Mouse (Mus musculus) kidney, adult 9 months (tissue): ENCODE measurements around the gene Zkscan7.
A peak's percentile ranks its signal among the peaks of the same experiment; 100 is the strongest.
"Not testable (repeated sequence)": the region's sequence is repeated elsewhere in the genome, so short reads cannot be mapped to it uniquely, and the experiment has no call there.

Experiments used
- DNase-seq: peaks from one replicate; pipeline ENCODE4 v3.0.0; 2022

The Zkscan7 gene

DNA sequence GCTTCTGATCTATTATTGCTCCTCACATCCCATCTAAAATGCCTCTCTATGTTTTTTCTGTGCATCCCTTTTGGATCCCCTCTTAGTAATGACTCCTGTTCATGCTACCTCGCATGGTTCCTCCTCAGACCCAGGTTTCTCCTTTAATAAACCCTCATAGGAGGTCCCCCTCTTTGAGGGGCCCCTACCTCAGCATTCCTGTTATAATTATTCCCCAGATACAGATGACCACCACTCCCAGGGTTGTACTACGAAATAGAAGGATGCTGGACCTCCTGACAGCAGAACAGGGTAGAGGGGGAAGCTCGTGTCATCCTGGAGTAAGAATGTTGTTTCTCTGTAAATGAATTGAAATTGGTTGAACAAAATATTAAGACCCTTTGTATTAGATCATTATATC lies at the start of gene Zkscan7:
Zkscan7 (plus strand) TSS at position 301 of the 400 bp plus-strand sequence.
- DNase-seq: no peak

DNA sequence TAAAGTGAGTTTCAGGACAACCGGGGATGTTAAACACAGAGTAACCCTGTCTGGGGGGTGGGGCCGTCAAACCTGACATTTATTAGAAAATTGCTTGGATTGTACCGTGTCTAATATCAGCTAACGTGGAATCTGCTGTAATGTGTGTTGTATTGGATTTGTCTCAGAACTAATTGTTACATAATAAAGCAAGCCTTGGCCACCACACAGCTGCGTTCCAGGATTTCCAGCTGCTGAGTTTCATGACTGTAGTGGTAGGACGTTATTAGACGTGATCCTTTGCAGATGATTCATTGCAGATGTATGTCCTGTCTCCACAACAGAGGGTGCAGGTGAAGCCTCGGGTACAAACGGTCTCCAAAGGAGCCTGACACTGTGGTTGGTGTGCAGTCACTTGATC lies 49.4 kb upstream of the Zkscan7 start:
- no peak for DNase-seq

DNA sequence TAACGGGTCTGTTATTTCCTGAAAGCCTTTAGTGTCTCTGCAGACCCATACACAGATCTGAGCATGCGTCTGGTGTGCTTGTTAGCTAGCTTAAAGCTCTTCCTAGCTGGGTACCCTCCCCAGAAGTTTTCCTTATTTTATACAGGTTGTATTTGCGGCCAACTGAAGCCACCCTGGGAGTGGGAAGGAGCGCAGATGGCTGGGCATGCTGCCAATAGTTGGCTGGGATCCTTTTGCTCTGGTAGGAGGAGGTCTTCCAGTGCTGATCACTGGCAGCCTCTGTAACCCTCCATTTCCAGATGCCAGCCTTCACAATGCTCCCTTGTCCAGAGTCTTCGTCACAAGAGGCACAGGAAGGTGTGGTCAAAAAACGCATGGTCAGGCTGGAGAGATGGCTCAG lies 48.7 kb upstream of the Zkscan7 start:
- DNase-seq: peak; percentile 34

DNA sequence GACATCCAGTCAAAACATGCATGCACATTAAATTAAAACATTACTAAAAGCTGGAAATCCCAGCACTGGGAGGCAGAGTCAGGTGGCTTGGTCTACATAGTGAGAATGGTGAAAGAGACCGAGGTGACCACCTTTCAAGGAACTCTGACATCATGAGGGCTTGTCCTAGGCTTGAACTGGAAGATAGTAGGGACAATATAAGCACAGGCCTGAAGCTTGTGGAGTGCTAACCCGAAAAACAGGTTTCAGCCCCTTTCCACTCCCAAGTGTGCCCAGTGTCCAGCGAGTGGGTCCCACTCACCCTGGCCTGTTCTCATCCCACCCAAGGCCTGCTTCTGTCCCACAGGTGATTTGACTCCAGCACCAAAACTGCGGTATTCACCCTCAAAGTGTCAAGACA lies 48.3 kb upstream of the Zkscan7 start:
- no peak for DNase-seq

DNA sequence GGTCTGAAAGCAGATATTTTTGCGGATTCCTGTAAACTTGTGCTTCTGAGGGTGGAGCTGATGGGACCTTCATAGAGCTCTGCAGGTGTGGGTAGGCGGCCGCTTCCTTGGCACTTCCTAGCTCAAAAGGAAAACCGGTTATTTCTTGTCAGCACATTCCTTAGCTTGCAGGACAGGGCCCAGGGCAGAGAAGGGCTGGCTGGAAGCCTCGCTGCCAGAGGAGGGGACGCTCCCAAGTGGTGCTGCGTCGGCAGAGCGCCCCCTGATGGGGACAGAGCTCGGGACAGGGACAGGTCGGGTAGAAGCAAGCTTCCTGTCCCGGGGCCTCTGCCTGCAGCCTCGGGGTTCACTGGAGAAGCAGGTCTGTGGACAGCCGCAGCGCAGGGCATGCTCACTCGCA lies 47.8 kb upstream of the Zkscan7 start:
- peak; percentile 84 for DNase-seq

DNA sequence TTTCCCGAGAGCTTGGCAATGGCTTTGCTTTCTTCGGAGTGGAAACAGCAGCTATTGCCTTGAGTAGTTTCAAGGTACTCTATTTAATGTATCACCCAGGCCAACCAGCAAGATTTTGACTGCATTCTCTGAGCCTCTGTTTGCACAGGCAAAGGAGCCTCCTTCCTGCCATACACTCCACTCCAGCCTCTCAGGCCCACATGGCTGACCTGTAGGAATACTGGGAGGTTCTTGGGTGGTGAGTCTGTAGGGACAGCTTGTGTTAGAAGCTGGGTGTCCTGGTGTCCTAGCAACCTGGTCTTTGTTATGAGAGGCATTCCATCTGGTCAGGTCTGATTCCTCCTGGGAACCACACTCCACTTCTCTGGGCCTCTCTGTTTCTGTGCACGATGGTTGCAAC lies 41.7 kb upstream of the Zkscan7 start, which contains the start of gene Gm35549:
Gm35549 (minus strand) TSS at position 276 of the 400 bp plus-strand sequence.
- no peak for DNase-seq

DNA sequence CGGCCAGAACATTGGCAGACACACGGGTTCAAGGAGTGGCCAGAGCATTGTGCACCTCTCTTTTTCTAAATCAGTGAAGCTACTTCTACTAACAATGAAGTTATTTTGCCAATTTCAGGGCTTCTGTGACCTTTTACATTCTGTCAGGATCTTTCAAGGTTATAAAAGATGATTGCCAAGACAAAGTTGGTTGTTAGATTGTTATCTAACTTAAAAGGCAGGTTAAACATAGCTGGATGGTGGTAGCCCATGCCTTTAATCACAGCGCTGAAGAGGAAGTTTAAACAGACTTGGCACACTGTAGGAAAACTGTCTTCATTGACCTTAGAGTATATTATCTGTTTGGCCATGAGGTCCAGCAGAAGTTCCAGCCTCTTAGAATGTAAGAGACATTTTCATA lies 39.9 kb upstream of the Zkscan7 start:
- DNase-seq: no peak

DNA sequence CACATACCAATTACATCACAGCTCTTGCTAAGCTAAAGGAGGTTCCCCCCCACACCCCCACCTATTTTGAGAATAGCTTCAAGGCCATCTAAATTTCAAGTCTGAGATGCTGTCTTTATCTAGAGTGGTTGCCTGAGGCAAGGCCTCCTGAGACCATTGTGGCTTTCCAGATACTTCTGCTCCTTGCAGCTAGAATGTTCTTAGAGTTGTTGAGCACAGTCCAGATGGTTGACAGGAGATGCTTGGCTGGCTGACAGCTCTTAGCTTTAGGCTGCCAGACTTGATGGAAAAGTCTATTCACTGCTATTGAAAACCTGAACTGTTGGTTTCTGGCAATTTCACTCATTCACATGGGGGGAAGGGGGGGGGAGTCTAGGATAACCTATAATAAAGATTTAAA lies 39.3 kb upstream of the Zkscan7 start:
- no peak for DNase-seq

DNA sequence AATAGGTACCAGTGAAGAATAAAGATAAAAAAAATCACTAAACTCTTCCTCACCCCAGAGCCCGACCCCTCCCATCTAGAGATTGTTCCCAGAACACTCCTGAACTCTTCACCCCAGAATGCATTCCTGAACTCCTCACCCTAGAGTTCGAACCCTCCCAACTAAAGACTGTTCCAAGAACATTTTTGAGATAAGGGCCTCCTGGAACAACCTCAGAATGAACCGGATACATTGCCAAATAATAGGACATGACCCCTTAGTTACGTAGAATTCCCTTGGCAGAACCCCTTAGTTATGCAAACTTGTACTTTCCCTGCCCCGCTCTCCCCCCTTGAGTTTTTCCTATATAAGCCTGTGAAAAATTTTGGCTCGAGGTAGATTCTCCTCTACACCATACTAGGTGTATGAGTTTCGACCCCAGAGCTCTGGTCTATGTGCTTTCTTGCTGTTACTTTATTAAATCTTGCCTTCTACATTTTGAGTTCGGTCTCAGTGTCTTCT lies 37.6 kb upstream of the Zkscan7 start:
- DNase-seq: not testable (repeated sequence)

DNA sequence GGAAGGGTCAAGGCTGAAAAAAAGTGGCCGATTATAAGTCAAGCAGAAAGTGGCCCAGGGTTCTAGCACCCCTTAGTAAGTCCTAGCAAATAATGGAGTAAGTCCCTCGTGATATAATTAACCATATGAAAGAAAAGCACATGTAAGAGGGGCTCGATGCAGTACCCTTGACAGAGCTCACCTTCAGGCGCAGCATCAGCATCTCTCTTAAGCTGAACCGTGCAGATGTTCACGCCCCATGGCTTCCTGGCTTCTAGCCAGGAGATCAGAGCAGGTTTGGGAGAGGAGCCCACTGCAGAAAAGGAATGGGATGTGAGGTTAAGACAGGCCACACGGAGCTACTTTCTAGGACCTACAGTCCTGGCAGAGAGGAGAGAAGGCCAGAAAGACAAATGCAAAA lies 31.0 kb upstream of the Zkscan7 start:
- DNase-seq: no peak

DNA sequence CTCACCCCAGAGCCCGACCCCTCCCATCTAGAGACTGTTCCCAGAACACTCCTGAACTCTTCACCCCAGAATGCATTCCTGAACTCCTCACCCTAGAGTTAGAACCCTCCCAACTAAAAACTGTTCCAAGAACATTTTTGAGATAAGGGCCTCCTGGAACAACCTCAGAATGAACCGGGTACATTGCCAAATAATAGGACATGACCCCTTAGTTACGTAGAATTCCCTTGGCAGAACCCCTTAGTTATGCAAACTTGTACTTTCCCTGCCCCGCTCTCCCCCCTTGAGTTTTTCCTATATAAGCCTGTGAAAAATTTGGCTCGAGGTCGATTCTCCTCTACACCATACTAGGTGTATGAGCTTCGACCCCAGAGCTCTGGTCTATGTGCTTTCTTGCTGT lies 30.3 kb upstream of the Zkscan7 start:
- DNase-seq: not testable (repeated sequence)

DNA sequence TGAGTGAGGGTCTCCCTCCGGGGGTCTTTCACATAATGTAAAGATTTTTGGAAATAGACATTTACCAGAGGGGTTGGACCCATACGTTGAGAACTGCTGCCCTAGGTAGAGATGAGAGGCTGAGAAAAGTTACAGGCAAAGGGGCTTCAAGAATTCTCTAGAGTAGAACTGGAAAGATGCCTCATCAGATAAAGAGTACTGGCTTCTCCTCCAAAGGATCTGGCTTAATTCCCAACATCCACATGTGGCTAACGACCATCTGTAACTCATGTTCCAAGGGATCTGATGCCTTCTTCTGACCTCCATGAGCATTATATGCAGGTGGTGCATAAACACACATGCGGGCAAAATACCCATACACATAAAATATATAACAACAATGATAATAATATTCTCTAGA lies 29.9 kb upstream of the Zkscan7 start:
- DNase-seq: no peak

DNA sequence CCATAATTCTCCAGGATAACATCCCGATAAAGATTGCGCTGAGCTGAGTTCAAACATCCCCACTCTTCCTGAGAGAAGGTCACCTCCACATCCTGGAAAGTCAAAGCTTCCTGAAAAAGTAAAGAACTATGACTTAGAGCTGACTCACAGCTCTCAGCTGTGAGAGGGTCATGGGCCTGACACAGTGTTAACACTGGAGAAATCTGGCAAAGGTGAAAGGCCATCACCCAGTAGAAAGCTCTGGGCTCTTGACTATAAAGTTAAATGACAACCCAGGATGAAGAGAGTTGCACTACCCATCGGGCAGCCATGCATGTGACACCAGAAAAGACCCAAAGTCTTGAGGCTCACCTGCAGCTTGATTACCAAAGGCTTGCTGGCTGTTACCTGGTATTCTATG lies 28.8 kb upstream of the Zkscan7 start:
- DNase-seq: no peak

DNA sequence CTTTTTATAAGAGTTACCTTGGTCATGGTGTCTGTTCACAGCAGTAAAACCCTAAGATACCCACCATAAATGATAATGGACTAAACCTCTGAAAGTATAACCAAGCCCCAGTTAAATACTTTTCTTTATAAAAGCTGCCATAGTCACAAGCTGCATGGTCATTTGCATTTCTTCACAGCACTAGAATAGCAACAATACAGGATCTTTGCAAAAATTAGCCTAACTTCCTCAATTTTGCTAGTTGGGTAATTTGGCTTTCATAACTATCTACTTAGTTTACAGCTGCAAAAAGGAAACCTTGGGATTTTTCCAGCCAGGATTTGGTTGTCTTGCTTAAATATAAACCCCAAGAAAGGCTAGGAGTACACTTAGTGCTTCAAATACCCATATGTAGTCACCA lies 24.7 kb upstream of the Zkscan7 start:
- DNase-seq: no peak

DNA sequence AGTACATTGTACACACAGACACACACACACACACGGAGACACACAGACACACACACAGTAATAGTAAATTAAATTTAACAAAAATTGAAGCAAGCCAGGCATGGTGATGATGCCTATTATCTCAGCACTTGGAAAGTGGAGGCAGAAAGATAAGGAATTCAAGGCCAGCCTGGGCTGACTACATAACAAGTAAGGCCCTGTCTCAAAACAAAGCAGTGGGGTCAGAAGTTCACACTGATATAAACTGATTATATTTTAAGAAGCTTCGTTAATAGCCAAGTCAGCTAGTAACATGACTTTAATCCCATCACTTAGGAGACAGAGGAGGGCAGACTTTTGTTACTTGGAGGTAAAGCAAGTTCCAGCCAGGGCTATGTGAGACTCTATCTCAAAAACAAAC lies 21.8 kb upstream of the Zkscan7 start:
- no peak for DNase-seq

DNA sequence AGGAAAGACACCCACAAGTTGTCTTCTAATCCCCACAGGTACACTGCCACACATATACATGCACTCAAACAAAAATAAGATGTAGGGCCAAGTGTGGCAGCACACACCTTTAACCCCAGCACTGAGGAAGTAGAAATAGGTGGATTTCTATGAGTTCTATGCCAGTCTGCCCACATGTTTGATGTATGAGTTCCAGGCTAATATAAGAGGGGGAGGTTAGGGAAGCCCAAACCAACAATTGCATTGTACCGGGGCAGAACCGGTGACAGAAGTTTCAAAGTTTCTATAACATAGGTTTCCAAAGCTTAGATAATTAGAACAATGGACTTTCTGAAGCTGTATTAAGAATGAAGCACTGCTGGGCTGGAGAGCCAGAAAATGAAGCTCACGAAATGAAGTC lies 20.6 kb upstream of the Zkscan7 start:
- DNase-seq: no peak

DNA sequence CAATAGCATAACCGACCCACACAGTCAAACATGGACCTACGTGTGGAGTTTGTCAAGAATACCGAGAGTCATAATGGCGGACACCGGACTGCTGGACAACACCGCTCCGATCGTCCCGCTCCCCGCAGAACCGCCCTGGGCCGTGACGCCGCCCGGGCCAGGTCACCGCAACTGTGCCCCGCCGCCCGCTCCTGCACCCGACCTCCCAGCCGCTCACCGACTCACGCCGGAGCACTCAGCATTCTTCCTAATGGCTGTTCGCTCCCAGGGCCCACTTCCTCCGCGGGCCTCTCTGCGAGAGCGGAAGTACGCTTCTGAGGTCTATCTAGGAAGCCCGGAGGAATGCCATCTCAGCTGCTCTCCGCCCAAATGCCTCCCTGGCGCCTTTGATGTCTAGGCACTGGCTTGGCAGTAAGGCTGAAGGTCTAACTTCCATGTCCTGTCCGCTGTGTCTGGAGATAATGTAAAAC lies 19.8 kb upstream of the Zkscan7 start, which contains the start of gene Zfp445:
Zfp445 (minus strand) TSS at position 310 of the 470 bp plus-strand sequence.
- peak; percentile 89 for DNase-seq

DNA sequence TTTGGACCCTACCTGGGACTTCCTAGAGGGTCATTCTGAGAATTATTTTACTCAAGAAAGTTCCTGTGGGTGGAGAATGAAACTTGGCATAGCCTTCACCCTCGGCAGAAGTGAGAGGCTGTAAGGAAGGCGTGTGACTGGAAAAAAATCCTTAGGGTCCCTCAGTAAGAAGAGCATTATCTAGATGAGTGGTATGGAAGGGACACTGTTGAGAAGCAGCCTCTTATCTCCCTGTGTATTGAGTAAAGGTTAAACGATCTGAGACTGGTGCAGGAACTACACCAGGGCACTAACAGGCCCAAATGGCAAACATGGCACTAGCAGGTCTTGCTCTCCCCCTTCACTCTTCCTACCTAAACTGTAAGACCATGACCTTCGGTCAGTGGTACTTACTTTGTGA lies 19.3 kb upstream of the Zkscan7 start:
- no peak for DNase-seq

DNA sequence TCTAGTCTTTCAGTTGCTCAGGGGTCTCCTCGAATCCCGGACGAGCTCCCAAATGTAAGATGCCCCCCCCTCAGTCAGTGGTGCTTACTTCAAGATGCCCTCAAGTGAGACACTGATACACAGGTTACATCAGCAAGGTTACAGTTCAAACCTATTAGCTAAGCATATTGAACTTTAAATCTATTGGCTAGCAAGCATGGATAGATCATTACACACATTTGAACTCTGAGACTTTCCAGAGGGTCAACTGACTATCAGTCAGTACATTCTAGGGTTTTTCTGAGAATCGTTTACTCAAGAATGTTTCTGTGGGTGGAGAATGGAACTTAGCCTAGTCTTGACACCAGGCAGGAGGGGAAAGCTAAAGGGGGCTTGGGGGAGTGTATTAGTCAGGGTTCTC lies 12.9 kb upstream of the Zkscan7 start:
- DNase-seq: peak; percentile 56

DNA sequence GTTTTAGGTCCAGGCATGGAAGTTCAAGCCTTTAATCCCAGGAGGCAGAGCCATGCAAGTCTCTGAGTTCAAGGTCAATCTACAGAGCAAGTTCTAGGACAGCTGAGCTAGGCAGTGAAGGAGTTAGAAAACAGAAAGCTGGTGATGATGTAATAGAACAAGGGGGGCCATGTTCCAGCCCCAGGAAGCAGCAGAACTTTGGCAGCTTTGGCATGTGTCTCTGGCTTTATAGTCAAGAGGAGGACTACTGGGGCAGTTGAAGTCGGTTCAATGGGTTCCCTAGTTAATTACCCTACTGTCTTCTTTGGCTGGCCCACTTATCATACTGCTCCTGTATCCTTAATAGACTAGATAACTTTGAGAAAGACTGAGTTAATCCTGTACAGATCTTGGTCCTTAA lies 10.8 kb upstream of the Zkscan7 start:
- peak; percentile 52 for DNase-seq

DNA sequence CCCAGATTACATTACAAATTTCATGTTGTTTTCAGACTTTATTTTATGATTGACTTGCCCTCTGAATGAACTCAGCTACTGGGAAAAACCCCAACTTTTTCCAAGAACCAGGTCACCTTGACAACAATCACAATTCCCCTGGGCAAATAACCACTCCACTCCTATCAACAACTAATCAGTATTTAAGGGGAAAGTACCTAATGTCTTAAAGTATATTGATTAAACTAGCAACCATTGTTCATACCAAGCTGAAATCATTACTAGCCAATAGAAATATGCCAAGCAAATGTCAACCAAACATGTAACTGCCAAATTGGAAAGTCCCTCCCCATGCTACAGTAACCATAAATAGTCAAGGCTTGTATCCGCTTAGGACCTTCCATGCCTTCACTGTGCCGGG lies 10.3 kb upstream of the Zkscan7 start:
- no peak for DNase-seq

DNA sequence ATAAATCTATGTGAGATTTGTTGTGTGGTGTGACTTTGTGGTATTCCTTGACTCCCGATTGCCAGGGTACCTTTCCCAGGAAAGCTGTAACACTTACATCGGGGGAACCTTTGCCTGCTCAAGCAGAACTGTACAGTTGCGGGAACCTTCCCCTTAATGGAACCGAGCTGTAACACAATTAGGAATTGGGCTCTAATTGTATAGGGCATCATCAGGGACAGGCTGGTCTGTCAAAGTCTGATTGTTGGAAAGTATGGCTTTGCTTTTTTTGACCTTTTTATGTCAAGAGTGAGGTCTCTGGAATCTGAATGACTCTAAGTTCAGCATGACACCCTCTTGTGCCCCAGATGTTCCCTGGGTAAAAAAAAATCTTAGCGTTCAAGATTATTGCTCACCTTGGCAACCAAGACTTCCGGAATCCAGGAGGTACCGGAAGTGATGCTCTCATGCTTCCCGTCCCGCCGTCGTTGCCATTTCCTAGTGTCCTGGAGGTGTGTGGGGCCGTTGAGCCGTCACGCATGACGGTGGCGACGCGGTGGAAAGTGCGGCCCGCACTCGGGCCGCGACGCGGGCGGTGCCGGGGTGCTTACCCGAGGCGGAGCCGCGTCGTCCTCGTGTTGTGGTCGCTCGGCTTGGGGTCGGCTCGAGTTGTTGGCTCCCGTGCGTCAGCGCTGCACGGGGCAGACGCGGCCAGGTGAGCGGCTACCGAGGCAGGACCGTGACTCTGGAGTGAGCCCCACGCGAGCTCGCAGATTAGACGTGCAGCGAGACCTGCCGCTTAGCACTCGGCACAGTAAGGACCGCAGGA lies 1.1 kb downstream of the Zkscan7 start:
- DNase-seq: peak; percentile 81

DNA sequence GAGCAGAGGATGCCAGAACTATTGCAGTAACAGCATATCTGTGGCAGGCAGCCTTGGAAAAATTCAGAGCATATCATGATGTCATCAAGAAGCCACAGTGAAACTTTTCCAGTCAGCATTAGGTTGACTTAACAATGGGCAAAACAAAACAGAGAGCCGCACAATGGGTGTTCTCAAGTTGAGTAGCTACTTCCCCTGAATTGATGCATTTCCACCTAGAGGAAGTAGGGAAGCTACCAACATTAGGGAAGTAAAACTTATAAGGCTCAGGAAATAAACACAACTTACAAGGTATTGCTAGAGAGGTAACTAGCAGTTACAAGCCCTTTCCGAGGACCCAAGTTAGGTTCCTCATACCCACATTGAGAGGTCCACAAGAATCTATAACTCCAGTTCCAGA lies 15.6 kb downstream of the Zkscan7 start:
- DNase-seq: no peak

DNA sequence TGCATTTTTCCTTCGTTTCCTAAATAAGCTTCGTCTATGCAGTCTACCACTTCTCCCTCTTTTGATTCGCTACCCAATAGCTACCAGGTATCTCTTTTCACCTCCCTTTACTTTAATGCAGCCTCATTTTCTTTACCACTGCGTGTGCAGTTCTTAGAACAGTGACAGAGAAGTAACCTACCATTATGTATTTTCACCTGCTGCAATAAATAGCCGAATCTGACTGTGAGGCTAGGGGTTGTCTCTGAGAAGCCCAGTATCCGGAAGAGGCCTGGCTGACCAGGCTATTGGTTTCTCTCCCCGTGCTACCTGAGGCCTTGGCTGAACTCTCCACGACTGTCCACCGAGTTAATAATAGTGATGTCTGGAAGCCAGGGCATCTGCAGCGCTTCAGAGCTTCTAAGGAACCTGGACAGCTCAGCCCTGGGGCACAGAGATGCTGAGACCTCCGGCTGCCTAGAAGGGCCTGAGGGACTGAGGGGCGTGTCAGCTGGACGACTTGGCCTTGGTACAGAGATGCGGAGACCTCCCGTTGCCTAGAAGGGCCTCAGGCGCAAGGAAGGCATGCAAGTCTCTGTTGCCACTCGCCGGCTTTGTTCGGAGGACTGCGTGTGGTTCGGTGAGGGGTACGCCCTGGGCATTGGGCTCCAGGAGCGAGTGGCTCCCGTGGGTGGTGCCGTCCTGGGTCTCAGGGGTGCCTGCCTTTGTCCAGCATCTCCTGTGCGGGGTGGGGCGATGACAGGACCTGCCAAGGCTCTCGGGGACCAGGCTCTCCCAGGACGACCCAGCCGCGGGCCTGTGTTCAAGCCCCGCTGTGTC lies 17.4 kb downstream of the Zkscan7 start:
- peak; percentile 45 for DNase-seq
